Mouse (Mus musculus) G1E (cell line): ENCODE measurements around the gene Rbx1.

Experiments used
- CTCF ChIP-seq: IDR thresholded peaks from 2 replicates; pipeline ENCODE4 v1.5.1; 2012; ENCODE audit warnings: low read depth, low read length, inconsistent platforms, mixed read lengths
- GATA1 ChIP-seq: IDR thresholded peaks from 2 replicates; pipeline ENCODE4 v1.6.1; 2012; ENCODE audit warnings: borderline replicate concordance, low read length, inconsistent platforms, mixed read lengths
- TAL1 ChIP-seq: conservative IDR thresholded peaks from 2 replicates; pipeline ENCODE4 v1.6.1; 2012; ENCODE audit warnings: low read depth, low read length, inconsistent platforms, mixed read lengths

- TF ChIP-seq CTCF (no peak), TAL1 (no peak), GATA1 (no peak)
Observed at GRCm38 (mm10) chr15:81461523-81461922, 4.6 kb upstream of the Rbx1 start.
